Mouse (Mus musculus): ENCODE data around the gene Ebp.

The Ebp gene

GRCm38 (mm10) chrX:8193419-8193723, at the start of gene Ebp:
Gene Ebp (minus strand): TSS chrX:8193512.
- DNase-seq (ENCODE audit: low spot score in 2 of 2), result peak; percentile 14 to 32

DNA sequence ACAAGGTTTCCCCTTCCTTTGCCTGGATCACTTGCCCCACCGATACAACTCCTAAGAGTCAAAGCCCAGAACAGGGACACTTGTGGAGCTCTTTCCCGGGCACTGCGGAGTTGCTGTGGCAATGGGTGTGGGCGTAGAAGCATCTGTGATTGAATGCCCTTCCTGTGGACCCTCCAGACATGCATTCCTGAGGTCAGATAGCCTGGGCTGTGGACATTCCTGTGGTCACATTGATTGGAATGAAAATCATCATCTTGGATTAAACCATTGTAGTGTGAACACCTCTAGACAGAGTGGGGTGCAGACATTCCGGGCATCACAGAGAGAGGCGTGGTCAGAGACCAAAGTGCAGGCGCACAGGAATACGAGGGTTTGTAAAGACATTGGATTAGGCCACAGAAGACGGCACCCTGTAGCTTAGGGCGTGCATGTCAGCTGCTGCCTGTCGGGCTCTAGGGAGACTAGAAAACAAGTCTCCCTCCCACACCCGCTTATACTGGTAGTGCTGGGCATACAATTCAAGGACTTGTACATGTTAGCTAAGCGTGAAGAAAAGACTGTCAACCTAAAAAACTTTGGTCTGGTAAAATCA, 45.6 kb upstream of the Ebp start:
- DNase-seq (ENCODE audit: low spot score in 2 of 2), result no peak

DNA sequence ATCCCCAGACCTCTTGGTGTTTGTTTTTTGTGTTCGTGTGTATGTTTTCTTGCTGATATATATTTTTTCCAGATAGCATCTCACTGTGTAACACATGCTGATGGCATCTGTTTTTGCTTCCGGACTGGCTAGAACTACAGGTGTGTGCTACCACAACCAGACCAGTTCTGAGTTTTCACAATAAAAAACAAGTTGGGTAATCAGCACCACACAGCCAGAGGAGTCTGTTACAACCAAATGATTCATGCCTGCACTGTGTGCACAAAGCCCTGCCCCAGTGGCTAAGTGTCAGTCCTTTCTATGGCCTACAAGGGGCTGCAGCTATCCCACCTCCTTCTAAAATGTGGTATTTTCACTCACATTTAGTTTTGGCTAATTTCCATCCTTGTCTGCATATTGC, 43.4 kb upstream of the Ebp start:
- no peak for DNase-seq (ENCODE audit: low spot score in 2 of 2)

GRCm38 (mm10) chrX:8233602-8234001, 40.3 kb upstream of the Ebp start:
- no peak for DNase-seq (ENCODE audit: low spot score in 2 of 2)

- no peak for DNase-seq (ENCODE audit: low spot score in 2 of 2)
Measured at GRCm38 (mm10) chrX:8230272-8230671, 37.0 kb upstream of the Ebp start.

DNA sequence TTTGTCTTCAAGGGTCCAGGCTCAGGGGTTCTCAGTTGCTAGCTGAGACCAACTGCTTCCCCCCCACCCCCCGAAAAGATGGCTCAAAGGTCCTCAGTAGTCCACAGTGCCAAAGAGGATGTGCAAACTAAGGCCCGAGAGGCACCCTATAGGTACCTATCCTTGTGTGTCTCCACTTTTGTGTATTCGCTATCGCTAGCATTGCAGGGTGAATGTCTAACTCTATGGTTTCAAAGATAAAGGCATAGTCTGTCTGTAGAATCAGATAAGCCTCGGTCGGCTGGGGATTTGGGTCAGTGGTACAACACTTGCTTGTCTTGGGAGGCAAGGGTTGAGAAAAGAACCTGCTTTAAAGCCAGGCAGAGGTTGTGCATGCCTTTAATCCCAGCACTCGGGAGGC, 30.2 kb upstream of the Ebp start:
- DNase-seq (ENCODE audit: low spot score in 2 of 2), result no peak

GRCm38 (mm10) chrX:8222678-8223421, 29.5 kb upstream of the Ebp start:
- peak in 1 of 2 experiments; percentile 23 for DNase-seq (ENCODE audit: low spot score in 2 of 2)

- peak; percentile 38 to 67 for DNase-seq (ENCODE audit: low spot score in 2 of 2)
Measured at GRCm38 (mm10) chrX:8222296-8222677, 29.0 kb upstream of the Ebp start.

GRCm38 (mm10) chrX:8219651-8220050, 26.3 kb upstream of the Ebp start:
- DNase-seq (ENCODE audit: low spot score in 2 of 2), result no peak

DNA sequence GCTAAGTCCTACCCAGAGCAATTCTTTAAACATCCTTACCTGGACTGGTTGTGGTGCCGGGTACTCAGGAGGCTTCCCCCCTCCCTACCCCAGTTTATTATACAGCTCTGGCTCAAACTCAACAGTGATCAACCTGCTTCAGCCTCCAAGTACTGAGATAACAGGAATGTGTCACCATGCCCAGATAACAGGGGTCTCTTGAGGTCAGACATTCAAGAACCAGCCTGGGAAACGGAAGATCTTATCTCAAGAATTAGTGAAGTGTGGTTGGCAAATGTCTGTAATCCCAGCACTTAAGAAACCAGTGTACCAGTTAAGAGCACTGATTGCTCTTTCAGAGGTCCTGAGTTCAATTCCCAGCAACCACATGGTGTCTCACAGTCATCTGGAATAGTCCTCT, 24.8 kb upstream of the Ebp start:
- DNase-seq (ENCODE audit: low spot score in 2 of 2), result no peak

DNA sequence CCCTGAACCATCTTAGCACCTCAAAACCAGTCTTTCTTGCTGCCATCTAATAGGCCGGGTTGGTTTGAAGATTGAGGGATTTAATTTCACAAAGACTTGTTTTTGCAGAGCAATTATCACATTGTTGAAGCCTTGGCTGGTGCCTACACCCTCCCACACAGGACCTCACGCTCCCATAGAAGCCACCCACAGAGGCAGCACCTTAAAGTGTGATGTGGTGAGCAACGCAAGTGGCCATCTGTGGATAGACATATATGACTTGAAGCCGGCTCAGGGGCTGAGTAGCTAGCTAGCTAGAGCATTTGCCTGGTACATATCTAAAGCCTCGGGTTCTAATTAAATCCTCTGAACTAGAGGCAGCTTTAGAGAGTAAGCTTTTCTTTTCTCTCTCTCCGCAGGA, 24.1 kb upstream of the Ebp start:
- DNase-seq (ENCODE audit: low spot score in 2 of 2), result peak; percentile 34 to 54

GRCm38 (mm10) chrX:8211490-8212207, 18.3 kb upstream of the Ebp start:
- no peak for DNase-seq (ENCODE audit: low spot score in 2 of 2)

DNA sequence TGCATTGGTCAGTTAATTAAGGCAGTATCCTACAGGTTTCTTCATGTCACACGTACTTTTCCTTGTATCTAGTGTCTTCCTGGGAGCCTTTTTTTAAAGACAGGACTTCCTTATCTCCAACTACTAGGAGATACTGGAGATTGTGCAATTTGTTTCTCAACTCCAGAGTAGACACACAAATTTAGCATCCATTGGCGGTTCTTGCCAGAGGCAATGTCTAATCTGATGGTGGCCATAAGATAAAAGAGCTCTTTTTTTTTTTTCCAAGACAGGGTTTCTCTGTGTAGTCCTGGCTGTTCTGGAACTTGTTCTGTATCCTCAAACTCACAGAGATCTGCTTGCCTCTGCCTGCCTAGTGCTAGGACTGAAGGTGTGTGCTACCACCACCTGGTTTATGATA, 16.4 kb upstream of the Ebp start:
- no peak for DNase-seq (ENCODE audit: low spot score in 2 of 2)

DNA sequence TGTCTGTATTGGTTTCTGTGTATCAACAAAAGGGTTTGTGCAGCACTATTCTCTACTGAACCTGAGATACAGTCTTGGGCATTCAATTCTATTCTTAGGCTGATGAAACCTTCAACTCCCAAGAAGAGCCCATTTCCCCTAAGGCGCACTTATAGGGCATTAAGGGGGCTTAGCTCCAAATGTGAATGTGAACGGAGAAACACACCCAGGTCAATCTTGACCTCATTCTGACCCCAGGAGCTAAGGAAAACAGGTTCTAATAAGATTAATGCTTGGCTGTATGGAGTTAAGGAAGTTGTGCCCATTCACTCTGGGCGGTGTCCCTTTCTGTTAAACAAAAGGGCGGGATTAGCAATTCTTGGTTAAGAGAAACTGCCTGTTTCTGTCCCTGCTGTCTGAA, 13.9 kb upstream of the Ebp start:
- no peak for DNase-seq (ENCODE audit: low spot score in 2 of 2)

GRCm38 (mm10) chrX:8206694-8207197, 13.4 kb upstream of the Ebp start:
- no peak for DNase-seq (ENCODE audit: low spot score in 2 of 2)

GRCm38 (mm10) chrX:8206015-8206693, 12.8 kb upstream of the Ebp start, which contains the start of gene Porcn:
Gene Porcn (minus strand): TSS chrX:8206525.
- peak; percentile 66 to 75 for DNase-seq (ENCODE audit: low spot score in 2 of 2)

DNA sequence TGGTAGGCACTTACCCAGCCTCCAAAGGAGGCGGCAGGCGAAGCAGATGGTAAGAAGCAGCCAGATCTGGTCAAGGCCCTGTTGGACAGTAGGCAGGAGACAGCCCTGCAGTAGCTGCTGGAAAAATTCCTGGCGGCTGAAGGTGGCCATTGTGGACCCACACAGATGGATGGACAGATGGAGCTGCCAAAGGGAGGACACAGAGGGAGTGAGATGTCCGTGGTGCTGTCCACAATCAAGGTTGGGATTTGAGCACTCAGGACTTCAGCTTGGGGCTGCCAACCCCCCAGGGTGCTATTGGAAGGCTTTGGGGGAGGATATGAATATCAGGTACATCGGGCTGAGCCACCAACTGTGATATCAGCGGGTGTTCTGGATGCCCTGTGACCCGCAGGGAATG, 12.2 kb upstream of the Ebp start:
- DNase-seq (ENCODE audit: low spot score in 2 of 2), result peak in 1 of 2 experiments; percentile 12

- DNase-seq (ENCODE audit: low spot score in 2 of 2), result no peak
Measured at GRCm38 (mm10) chrX:8205088-8205487, 11.8 kb upstream of the Ebp start.

DNA sequence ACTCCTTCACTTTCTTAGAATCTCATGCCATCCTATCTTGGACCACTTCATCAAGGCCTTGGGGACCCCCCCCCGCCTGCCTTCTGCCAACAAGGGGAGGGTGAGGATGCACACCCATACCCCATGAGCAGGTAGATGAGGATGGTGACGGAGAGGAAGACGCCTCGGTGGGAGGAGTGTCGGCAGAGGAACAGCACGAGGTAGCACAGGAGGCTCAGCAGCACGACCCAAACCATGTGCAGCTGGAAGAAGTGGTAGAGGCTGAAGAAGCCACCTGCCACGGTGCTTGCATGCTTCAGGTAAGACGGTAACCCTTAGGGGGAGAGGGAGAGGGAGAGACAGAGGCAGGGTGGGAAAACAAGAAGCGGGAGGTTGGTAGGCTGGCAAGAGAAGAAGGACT, 10.8 kb upstream of the Ebp start:
- no peak for DNase-seq (ENCODE audit: low spot score in 2 of 2)

- DNase-seq (ENCODE audit: low spot score in 2 of 2), result no peak
Measured at GRCm38 (mm10) chrX:8203105-8203504, 9.8 kb upstream of the Ebp start.

- DNase-seq (ENCODE audit: low spot score in 2 of 2), result peak; percentile 65 to 77
Measured at GRCm38 (mm10) chrX:8192640-8193418, 483 bp downstream of the Ebp start.
